Mouse (Mus musculus): ENCODE data around the gene Pigq.

GRCm38 (mm10) chr17:25911816-25912215, 32.9 kb downstream of the Pigq start:
- no peak for TF ChIP-seq USF1 (IDR thresholded peaks at IDR 0.05; ENCODE audit: low read depth)
- no peak for TF ChIP-seq POLR2A (IDR thresholded peaks at IDR 0.05; ENCODE audit: insufficient read length, low read depth)
- TF ChIP-seq SRF (IDR thresholded peaks at IDR 0.05; ENCODE audit: control insufficient read depth, insufficient read length, low read depth), result no peak
- no peak for TF ChIP-seq CEBPB (IDR thresholded peaks at IDR 0.05; ENCODE audit: insufficient read depth, poor library complexity, severe bottlenecking)
- no peak for TF ChIP-seq POLR2AphosphoS2 (IDR thresholded peaks at IDR 0.05; ENCODE audit: insufficient read length, low read depth)
- no peak for TF ChIP-seq MYOG (IDR thresholded peaks at IDR 0.05; ENCODE audit: control insufficient read depth in 1 of 3, insufficient read depth in 1 of 3, insufficient read length in 2 of 3, low read depth in 2 of 3)
- TF ChIP-seq E2F4 (IDR thresholded peaks at IDR 0.05; ENCODE audit: insufficient read depth), result no peak
- no peak for TF ChIP-seq MAX (IDR thresholded peaks at IDR 0.05; ENCODE audit: low read depth)
- TF ChIP-seq MYOD1 (IDR thresholded peaks at IDR 0.05; ENCODE audit: control insufficient read depth in 1 of 3, insufficient read length in 2 of 3, low read depth in 2 of 3), result no peak

Measured in myocyte (in vitro differentiated cells).